Mouse (Mus musculus) embryo, embryonic 10 days (tissue): ENCODE measurements at regions not wholly inside any gene's neighbourhood (a gene's known extent, or its start where the extent isn't known, plus 50 kb on each side); places are given as distances from the start of the nearest gene placed in this dataset.
A peak's percentile ranks its signal among the peaks of the same experiment; 100 is the strongest.
"Not testable (repeated sequence)": the region's sequence is repeated elsewhere in the genome, so short reads cannot be mapped to it uniquely, and the experiment has no call there.

Source experiments
- DNase-seq: peaks from one replicate; pipeline ENCODE4 v3.0.0-alpha.2; 2015; ENCODE audit warnings: low spot score

- not testable (repeated sequence) for DNase-seq
Observed at GRCm38 (mm10) chr12:25462690-25463089, 365.8 kb upstream of the Id2 start.

- DNase-seq = no peak
Observed at GRCm38 (mm10) chr12:25455281-25455989, 358.5 kb upstream of the Id2 start.

GRCm38 (mm10) chr12:25453356-25453755 lies 356.4 kb upstream of the Id2 start:
- peak; percentile 30 for DNase-seq

GRCm38 (mm10) chr12:25451156-25451555 lies 354.2 kb upstream of the Id2 start:
- no peak for DNase-seq

- DNase-seq = no peak
Observed at GRCm38 (mm10) chr12:25444355-25444754, 347.4 kb upstream of the Id2 start.

GRCm38 (mm10) chr12:25439029-25439551 lies 342.1 kb upstream of the Id2 start:
- no peak for DNase-seq

- no peak for DNase-seq
Observed at GRCm38 (mm10) chr12:25438217-25439028, 341.5 kb upstream of the Id2 start.

GRCm38 (mm10) chr12:25437556-25437955 lies 340.6 kb upstream of the Id2 start:
- DNase-seq = no peak

- DNase-seq = no peak
Observed at GRCm38 (mm10) chr12:25436220-25436911, 339.4 kb upstream of the Id2 start.

GRCm38 (mm10) chr12:25432796-25433195 lies 335.9 kb upstream of the Id2 start:
- DNase-seq = no peak

- DNase-seq = no peak
Observed at GRCm38 (mm10) chr12:25430911-25431310, 334.0 kb upstream of the Id2 start.

- DNase-seq = no peak
Observed at GRCm38 (mm10) chr12:25427911-25428642, 331.1 kb upstream of the Id2 start.

- DNase-seq = no peak
Observed at GRCm38 (mm10) chr12:25417336-25417735, 320.4 kb upstream of the Id2 start.

- DNase-seq = no peak
Observed at GRCm38 (mm10) chr12:25416571-25416970, 319.6 kb upstream of the Id2 start.

- DNase-seq = peak; percentile 29
Observed at GRCm38 (mm10) chr12:25415641-25416040, 318.7 kb upstream of the Id2 start.

GRCm38 (mm10) chr12:25415232-25415631 lies 318.3 kb upstream of the Id2 start:
- peak; percentile 88 for DNase-seq

GRCm38 (mm10) chr12:25407301-25407700 lies 310.4 kb upstream of the Id2 start:
- DNase-seq = no peak

- DNase-seq = no peak
Observed at GRCm38 (mm10) chr12:25400326-25400725, 303.4 kb upstream of the Id2 start.

GRCm38 (mm10) chr12:25398726-25399125 lies 301.8 kb upstream of the Id2 start:
- DNase-seq = no peak

GRCm38 (mm10) chr12:25394326-25394725 lies 297.4 kb upstream of the Id2 start:
- DNase-seq = no peak

GRCm38 (mm10) chr12:25393501-25393900 lies 296.6 kb upstream of the Id2 start:
- DNase-seq = no peak

GRCm38 (mm10) chr12:25389202-25389601 lies 292.3 kb upstream of the Id2 start:
- DNase-seq = no peak
